Mouse (Mus musculus) spleen, postnatal 4 days (tissue): ENCODE measurements around the gene Pax6.

Experiments
- DNase-seq, 2 experiments: peaks; one replicate each; pipeline ENCODE4 v3.0.0; 2022; ENCODE audit warnings: low spot score in 2 of 2

Pax6 gene

DNA sequence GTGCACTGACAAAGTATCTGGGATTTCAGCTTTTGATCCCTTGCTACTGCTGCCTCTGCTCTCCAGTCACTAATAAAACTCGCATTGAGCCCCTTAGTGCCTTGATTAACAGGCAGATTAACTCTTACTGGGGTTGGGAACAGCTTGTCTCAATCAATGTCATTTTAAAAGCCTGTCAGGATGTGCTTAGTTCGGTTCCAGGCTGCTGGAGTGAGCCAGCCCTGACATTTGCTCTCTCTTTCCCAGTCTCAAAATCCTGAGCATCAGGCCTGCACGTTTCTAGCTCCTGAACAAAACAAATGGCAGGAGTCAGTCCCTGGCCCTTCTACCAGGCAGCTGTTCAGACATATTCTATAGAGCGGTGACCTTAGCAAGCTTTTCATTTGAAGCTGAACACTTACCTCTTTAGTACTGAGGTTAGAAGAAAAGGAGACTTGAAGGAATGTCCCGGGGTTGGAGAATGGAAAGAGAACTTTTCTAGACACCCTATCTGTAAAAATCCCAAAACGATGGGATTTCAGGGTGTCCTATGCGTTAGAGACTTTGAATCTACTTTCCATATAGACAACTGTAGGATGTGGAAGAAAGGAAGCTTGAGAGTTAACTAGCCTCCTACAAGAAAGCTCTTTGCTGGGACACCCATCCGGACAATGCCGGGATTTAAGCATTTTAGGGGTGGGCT lies 2.6 kb downstream of the Pax6 start:
- no peak for DNase-seq

DNA sequence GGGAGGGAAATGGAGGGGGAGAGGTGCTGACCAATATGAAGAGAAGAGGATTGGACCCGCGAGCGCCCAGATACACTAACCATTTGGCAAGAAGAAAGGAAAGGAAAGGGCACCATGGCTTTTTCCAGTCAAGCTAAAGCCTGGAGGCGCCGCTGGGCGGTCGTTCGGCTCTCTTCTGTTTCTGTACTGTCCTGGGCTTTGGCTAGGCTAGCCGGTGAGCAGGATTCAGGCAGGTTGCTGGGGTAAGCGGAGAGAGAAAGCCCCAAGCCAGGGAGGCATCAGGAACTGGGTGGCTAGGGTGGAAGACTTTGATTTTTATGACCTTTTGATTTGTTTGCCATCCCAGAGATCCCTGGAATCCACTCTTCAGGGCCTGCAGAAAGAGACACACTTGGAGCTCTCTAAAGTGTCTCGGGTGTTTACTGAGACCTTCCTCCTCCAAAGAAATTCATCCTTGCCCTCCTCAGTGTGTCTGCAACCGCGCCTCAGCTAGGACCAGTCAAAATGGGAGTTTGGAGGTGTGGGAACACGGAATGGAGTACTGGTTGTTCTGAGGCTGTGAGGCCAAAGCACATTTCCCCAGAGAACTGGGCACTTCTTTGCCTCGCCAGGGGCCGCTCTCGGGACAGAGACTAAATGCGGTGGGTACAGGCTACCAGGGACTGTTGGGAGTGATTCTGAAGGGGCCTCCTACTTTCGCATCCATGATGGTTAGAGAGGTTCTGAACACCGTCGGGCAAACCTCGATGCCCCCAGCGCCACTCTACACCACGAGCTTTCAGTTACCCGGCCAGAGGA lies 3.3 kb downstream of the Pax6 start:
- DNase-seq = no peak

- DNase-seq = no peak
Observed at GRCm38 (mm10) chr2:105672596-105672960, 3.9 kb downstream of the Pax6 start.

- DNase-seq = no peak
Observed at GRCm38 (mm10) chr2:105673054-105673453, 4.4 kb downstream of the Pax6 start.

DNA sequence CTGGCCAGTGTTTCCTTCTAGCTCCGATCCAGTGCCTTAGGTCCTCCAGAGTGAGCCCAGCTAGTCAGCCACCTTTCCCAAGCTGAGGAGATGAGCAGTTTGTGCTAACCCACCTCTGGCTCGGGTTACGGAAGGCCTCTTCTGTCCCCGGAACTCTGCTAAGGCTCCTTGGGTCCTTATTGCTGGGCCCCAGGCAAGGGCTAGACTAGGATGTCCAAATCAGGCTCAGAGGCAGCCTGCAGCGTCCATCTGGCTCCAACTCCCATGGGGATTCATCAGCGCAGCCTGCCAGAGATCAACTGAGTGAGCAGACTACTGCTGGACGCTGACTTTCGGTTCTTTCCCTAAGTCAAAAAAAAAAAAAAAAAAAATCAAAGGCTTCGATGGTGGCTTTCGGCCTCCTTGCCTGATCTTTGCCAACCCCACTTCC lies 4.9 kb downstream of the Pax6 start:
- no peak for DNase-seq

DNA sequence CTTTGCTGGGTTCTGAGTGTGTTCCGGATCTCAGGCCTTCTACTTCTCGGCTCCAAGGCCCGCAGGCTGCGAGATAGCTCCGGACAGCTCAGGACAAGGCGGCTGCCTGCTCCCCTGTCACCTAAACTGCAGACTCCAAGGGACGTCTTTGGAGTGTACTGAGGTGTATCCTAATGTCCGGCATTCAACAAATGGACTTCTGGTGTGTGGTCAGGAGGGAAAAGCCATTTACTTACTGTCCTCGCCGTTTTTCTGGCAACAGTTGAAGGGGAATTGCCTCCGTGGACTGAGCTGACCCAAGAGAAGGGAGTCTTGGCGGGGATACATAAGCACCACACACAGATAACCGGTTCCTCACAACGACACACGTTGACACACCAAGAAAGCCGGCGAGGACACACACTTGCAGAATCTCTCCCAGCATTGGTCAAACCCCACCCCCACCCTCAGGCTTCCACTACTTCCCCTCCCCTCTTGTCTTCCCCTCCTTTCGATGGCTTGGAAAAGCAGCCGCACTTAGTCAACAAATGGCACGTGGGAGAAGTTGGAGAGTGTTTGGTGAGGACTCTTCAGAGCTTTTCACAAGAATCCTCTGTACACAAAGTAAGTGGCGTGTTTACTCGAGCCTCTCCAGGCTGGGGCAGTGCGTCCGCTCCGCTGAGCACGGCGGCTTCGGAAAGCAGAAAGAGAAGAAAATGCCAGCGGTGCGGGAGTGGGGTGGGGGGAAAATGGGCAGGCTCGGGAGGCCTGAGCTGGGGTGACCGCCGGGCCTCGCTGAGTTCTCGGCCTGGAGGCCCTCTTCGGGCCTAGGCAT lies 5.6 kb downstream of the Pax6 start:
- DNase-seq = no peak

DNA sequence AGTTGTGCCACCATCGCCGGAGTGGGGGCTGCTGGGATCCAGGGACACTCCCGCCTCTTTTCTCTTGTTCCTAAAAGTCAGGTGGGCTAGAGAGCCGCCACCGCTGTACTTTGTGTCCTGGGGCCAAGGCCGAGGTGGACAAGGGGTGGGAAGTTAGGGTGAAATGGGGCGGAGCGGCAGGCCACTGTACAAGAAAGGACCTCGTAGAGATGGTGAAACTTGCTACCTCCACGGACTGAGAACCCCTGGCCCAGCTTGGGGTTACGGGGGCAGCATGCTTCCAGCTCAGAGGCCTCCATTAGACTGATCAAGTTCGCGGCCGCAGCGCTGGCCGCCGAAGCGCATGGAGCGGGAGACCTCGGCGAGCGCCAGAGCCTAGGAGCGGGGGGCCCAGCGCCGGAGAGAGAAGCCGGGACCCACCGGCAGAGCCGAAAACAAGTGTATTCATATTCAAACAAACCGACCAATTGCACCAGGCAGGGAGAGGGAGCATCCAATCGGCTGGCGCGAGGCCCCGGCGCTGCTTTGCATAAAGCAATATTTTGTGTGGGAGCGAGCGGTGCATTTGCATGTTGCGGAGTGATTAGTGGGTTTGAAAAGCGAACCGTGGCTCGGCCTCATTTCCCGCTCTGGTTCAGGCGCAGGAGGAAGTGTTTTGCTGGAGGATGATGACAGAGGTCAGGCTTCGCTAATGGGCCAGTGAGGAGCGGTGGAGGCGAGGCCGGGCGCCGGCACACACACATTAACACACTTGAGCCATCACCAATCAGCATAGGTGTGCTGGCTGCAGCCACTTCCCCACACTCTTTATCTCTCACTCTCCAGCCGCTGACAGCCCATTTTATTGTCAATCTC lies 6.4 kb downstream of the Pax6 start:
- peak in 1 of 2 experiments; percentile 39 for DNase-seq

GRCm38 (mm10) chr2:105675730-105676079 lies 7.0 kb downstream of the Pax6 start:
- no peak for DNase-seq

DNA sequence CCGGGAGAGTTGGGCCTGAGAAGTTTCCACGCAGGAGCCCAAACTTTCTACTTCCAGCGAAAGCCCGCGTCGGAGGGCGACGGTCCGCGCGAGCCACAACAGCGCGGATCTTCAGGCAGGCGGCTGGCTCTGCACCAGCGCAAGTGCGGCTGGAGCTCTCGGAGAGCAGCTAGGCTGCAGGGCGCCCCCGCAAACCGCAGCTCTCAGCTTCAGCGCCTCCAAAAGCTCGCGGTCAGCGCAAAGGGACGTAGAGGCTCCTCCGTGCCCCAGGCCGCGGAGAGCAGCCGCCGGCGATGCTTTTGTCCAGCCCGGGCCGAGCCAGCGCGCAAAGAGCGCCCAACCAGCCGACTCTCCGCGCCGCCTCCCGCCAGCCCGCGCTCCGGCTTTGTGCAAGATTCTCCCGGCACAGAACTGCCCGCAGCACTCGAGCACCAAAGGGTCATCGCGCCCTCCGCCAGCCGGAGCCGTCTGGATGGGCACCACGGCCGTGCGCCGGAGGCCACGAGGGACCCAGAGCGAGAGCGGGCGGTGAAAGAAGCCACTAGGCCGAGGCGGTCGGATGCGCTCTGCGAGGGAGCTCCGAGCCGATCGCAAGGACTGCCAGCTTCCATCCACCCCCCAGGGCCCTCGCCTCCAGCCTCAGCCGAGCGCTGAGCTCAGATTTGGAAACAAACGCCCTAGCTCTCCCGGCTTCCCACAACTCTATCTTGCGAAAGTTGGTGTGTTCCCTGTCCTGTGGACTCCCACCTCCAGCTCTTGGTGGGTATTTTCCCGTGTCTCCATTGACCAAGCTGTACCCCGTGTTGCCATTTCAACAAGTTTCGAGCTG lies 7.6 kb downstream of the Pax6 start:
- DNase-seq = no peak

DNA sequence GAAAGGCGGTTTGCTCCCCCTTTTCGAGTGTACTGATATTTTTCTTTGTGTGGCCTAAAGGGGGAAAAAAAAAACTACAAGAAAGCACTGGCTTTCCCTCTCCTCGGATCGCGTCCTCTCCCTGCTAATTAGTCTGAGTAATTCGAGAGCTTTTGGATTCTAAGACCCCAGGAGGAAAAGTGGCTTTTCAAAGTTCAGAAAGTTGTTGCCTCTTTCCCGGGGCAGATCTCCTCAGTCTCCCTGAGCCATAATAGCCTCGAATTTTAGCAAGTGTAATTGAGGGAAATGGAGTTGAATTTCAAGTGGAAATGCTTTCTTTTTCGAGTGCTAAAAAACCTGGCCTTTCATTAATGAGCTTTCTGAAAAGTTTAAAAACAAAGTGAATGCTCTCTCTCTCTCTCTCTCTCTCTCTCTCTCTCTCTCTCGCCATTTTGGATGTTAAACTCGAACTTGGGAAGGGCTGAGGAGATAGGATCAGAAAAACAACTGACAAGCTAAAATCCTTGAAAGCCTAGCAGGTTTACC lies 8.3 kb downstream of the Pax6 start:
- DNase-seq = no peak

DNA sequence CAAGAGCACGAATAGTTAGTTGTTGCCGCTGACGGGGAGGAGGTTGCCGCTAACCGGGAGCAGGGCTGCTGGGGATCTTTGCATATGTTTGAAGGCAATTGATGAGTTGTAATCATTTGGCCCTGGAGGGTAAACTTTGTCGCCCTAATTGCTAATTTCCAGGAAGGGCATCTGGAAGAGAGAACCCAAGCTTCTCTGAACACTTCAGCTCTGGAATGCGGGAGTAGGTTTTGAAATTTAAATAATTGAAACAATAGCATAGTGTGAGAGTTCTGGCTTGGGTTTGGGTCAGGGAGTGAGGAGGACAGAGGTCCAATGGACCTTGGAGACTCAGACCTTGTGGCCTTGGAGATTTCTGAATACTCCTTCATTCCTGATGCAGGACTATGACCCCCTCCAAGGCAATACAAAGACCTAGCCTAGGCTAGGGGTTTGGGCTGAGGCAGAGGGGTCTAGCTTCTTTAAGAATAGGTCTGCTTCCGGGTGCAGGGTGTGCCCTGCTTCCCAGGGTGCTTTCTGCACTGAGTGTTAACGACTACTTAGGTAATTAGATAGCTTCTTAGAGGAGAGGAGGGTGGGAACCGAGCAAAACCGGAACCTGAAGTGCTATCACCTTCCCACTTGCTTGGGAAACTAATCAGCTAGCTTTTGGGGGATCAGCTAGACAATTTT lies 8.9 kb downstream of the Pax6 start:
- no peak for DNase-seq

GRCm38 (mm10) chr2:105678306-105678705 lies 9.6 kb downstream of the Pax6 start:
- DNase-seq = no peak

DNA sequence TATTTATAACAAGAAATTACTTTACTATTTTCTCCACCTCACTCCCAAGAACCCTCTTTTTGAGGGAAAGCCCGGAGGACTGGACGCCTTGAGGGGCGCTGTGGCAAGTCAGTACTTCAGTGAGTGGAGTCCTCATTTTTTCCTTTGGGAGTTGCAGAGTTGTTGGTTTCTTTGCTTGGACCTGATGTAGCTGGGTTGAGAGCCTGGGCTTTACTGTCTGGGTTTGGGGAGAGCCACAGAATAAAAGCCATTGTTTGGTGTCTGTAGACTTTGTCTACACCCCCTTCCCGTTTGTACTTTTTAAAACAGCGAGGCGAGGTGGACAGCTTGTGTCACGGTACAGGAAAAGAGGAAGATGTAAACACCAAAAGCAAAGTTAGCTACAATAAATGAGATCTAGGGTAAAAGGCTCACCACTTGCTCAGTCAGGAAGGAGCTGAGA lies 10.2 kb downstream of the Pax6 start:
- no peak for DNase-seq

DNA sequence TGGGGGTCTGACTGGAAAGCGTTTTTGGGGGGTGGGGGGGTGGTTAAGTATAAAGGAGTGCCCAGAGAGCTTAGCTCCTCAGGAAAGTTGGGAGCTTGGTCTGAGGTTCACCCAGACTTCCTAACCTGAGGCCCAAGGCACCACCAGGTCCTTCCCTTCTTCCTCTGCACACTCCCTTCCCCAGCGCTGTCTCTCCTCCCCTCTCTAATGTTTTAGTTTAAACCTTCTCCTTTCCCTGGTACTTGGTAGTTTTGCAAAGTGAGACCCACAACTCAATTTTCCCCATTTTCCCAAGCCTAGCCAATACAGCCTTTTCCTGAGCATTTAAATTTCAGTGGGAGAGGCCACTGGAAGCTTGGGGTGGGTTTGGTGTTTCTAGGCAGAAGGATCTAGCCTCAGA lies 10.6 kb downstream of the Pax6 start:
- no peak for DNase-seq

DNA sequence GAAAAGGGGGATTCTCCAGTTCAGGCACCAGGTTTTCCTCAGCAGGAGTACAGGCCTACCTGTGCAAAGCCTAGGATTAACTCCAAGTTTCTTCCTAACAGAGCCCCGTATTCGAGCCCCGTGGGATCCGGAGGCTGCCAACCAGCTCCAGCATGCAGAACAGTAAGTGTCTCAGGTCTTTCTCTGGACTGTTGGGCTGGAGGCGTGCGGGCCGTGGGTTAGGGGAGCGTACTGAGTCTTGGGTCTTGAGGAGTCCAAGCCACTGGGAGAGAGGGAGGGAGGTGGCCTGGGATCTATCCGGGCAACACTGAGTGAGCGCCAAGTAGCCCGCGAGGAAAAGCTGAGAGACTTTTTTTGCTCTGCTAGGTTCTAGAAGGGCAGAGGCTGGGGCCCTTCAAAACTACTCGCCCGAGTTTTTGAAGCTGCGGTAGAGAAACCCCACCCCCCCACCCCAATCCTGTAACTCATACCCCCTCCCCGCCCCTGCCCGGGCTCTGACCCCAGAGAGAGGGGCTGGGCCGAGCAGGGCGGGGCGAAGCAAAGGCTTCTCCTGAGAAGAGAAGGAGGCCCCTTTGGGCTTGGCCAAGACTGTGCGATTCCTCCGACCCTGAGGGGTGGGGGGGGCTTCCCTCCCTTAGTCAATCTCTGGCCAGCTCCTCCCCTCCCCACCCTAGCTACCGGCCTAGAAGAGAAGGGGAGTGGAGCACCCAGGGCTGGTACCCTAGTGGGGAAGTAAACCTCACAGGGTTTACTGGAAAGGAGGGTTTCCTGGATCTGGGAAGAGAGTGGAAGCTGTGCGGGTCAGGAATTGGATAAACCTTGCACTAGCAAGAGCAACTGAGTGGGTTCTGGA lies 11.7 kb downstream of the Pax6 start:
- no peak for DNase-seq

GRCm38 (mm10) chr2:105680999-105681710 lies 12.5 kb downstream of the Pax6 start:
- no peak for DNase-seq

DNA sequence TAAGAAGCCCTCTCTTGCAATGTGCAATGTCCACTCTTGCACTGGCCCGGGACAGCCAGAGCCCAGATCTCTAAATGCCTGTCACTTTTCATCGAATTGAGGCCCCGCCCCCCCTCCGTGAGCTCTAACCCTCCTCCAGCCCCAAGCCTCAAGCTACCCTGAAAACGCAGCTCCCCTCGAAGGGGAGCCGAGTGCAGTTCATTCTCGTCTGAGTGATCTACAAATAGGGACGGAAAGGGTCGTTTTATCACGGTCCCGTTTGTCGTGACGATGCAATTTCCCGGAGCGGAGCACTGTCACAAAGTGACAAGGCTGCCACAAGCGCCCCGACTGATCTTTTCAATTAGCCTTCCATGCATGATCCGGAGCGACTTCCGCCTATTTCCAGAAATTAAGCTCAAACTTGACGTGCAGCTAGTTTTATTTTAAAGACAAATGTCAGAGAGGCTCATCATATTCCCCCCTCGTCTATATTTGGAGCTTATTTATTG lies 13.4 kb downstream of the Pax6 start:
- DNase-seq = no peak
